Mouse (Mus musculus) lung, adult 2 months (tissue): ENCODE results near the gene Hsf2bp. TPM values are rescaled to one million over a fixed set of nuclear protein-coding genes. Genes with fewer than 3 reads are reported as not detected.

Experiments
- DNase-seq: peaks from one replicate; pipeline ENCODE4 v3.0.0; 2022
- H3K4me1 ChIP-seq: fragments of 200-500 bp; 2 replicates; pipeline ENCODE4 v1.6.1; 2011; ENCODE audit warnings: low read length; ENCODE audit not compliant: control insufficient read depth, insufficient read depth
- H3K4me3 ChIP-seq: fragments of 200-500 bp; replicated peaks from 2 replicates; pipeline ENCODE3; 2011; ENCODE audit warnings: low read depth, mild to moderate bottlenecking, control low read depth, low read length; ENCODE audit errors: extremely low read depth
- CTCF ChIP-seq: fragments of 200-500 bp; IDR thresholded peaks from 2 replicates; pipeline ENCODE4 v1.5.1; 2011; ENCODE audit warnings: mild to moderate bottlenecking, low read length, control low read depth; ENCODE audit not compliant: insufficient read depth
- POLR2A ChIP-seq: fragments of 200-500 bp; IDR thresholded peaks from 2 replicates; pipeline ENCODE4 v1.6.1; 2011; ENCODE audit warnings: low read depth, mild to moderate bottlenecking, control low read depth, low read length, borderline replicate concordance; ENCODE audit errors: extremely low read depth
- WGBS: fragments of 180-500 bp; shearing (Covaris S2); methylation state at CpG from one replicate; pipeline ENCODE4 v1.1.7; 2018; 5-methylcytosine and 5-hydroxymethylcytosine counted together
- polyA plus RNA-seq: library from polyadenylated mRNA; depleted of rRNA; stranded (reverse); fragments of >200 nt; gene quantifications from 2 replicates; pipeline ENCODE4 v1.2.3, GENCODE M21; 2012

The Hsf2bp gene
- polyA plus RNA-seq, 1 experiment, result 0.38 TPM

DNA sequence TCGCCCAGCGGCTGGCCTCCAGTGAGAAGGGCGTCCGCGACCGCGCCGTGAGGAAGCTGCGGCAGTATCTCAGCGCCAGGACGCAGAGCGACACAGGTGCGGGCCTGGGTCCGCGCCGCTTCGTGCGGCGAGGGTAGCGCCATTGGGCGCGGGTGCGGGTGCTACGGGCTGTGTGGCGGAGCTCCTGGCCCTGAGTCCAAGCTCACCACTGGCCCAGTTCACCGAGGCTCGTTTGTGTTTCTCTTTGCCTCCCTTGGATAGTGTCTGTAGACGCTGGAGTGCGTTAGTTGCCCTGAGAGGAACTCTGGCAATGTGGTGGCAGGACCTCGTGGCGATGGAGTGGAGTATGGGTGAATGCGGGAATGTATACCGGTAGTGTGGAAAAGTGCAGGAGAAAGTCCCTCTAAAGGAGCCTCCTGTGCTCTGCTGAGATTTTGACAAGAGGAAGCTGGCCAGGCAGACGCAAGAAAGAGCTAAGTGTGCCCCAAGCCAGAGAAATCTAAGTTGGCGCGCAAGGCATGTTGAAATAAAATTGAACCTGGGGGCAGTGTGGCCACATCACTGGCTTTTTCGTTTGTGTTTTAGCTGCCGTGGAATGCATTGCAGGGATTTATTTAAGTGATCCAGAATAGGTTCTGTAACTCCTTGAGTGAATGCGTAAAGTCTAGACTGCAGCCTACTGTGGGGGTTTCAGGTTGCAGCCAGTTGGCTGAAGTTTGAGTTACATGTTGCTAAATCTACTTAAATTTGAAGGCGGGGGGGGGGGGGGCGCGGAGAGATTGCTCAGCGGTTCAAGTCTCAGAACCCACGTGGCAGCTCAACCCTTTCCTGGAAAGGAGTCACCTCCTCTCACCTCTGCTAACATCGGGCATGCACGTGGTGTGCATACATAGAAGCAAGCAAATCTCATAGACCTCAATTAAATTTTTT lies 625 bp upstream of the Hsf2bp start:
- under 1% methylated on average over 46 of the region's 46 CpGs for WGBS
- TF ChIP-seq POLR2A, result no peak
- TF ChIP-seq CTCF, result no peak
- Histone ChIP-seq H3K4me1 (peaks cover 3% of the 10 kb centered on the region; the same call in 1 of the 2 replicates), H3K4me3 (peak overlapping the region; percentile 76)
- DNase-seq, result peak; percentile 27

GRCm38 (mm10) chr17:32034322-32034721 lies 1.8 kb downstream of the Hsf2bp start:
- DNase-seq, result no peak
- 87% methylated on average over 23 of the region's 23 CpGs for WGBS
- no peak overlapping the region for H3K4me3 ChIP-seq
- H3K4me1 ChIP-seq, result peaks cover 3% of the 10 kb centered on the region; the same call in 1 of the 2 replicates
- no peak for TF ChIP-seq POLR2A
- no peak for TF ChIP-seq CTCF

DNA sequence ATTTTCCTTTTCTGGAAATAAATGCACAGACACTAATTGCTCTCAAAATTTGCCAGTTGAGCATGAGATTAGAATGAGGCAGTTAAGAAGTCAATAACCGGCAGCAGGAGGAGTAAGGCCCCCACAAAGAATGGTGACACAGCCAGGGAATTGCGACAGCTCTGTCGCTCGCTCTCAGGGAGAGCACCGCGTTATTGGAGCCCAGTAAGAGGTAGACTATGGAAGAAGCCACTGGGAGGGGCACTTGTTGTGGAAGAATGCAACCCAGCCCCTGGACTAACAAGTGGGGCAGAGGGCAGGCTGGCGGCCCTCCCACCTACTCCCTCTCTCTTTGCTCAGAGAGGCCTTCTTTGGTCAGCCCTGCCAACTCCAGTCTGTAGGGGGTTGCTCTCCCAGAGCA lies 4.5 kb downstream of the Hsf2bp start:
- 52% methylated on average over 7 of the region's 7 CpGs for WGBS
- no peak for TF ChIP-seq CTCF
- TF ChIP-seq POLR2A, result no peak
- no peaks in the 10 kb centered on the region for H3K4me1 ChIP-seq

DNA sequence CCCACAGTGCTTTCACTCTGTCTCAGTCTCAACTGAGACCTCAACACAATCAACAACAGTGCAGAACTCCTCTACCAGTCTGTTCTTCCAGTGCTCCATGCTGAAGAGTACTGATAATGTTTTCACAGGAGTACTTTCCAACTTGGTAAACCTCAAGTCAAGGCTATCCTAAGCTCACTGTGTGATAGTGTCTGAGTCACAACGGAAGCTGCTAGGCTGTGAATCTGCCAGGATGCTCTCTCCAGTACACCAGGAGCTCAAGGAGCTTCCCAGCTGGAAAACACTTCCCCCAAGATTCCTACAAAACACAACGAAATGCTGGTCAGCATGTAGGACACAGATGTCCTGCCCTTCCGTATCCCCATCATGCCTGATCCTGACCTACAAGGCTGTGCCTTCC lies 7.8 kb downstream of the Hsf2bp start:
- no peak for DNase-seq
- Histone ChIP-seq H3K4me3 (no peak overlapping the region), H3K4me1 (peaks cover 6% of the 10 kb centered on the region)
- TF ChIP-seq CTCF (no peak), POLR2A (no peak)
- WGBS, result 87% methylated on average over 3 of the region's 3 CpGs

More for the DNA sequence above, 4.5 kb downstream of the Hsf2bp start:
- DNase-seq, result no peak
- H3K4me3 ChIP-seq, result no peak overlapping the region

DNA sequence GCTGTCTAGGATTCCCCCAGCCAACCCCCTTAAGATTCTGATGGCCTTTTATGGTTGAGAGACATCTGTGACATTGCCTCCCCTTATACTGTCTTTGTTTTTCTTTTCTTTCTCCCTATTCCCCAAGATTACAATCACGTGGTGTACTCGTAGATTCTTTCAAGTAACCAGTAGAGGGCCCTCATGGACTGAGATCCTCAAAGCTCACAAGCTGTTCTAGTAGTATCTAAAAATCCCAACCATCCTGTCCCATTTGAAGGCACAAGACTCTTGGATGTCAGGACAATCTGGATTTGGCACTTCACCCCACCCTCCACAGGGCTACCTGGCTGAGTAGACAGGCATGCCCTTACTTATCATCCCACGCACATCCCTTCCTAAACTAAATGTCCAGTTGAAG lies 8.5 kb downstream of the Hsf2bp start:
- WGBS, result 26% methylated on average over 3 of the region's 3 CpGs
- TF ChIP-seq CTCF, result no peak
- no peak for TF ChIP-seq POLR2A
- Histone ChIP-seq H3K4me3 (no peak overlapping the region), H3K4me1 (peaks cover 6% of the 10 kb centered on the region)
- no peak for DNase-seq

GRCm38 (mm10) chr17:32025386-32025785 lies 10.8 kb downstream of the Hsf2bp start:
- DNase-seq, result peak; percentile 64
- TF ChIP-seq CTCF (peak; percentile 92), POLR2A (no peak)
- Histone ChIP-seq H3K4me3 (no peak overlapping the region), H3K4me1 (peaks cover 6% of the 10 kb centered on the region)
- WGBS, result 16% methylated on average over 2 of the region's 2 CpGs

- peak; percentile 60 for DNase-seq
- Histone ChIP-seq H3K4me3 (no peak overlapping the region), H3K4me1 (peaks cover 6% of the 10 kb centered on the region)
- TF ChIP-seq CTCF (no peak), POLR2A (no peak)
- 51% methylated on average over 5 of the region's 5 CpGs for WGBS
These were observed 11.5 kb downstream of the Hsf2bp start for GRCm38 (mm10) chr17:32024671-32025073.

- TF ChIP-seq POLR2A, result no peak
- TF ChIP-seq CTCF, result no peak
- DNase-seq, result no peak
- 50% methylated on average over 8 of the region's 8 CpGs for WGBS
These were observed 13.1 kb downstream of the Hsf2bp start for GRCm38 (mm10) chr17:32023088-32023487.

DNA sequence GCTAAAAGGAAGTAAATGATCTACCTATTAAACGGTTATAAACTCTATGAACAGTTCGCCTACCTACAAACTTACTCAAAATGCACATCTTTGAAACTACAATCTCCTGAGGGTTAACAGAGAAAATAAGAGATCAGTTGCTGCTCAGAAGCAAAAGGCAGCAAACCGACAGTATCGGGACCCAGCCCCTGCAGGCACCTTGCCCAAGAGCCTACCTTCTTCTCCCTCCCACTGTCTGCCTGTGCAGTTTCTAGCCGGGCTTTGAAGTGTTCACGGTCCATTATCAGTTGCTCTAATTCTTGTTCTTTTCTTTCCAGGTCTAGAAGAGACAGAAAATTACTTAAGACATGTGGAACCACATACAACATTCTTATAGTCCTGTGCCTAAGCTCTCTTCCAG lies 13.6 kb downstream of the Hsf2bp start:
- H3K4me1 ChIP-seq, result peaks cover 6% of the 10 kb centered on the region
- DNase-seq, result no peak
- H3K4me3 ChIP-seq, result no peak overlapping the region
- 68% methylated on average over 6 of the region's 6 CpGs for WGBS
- TF ChIP-seq CTCF, result no peak
- no peak for TF ChIP-seq POLR2A

More at GRCm38 (mm10) chr17:32023088-32023487, 13.1 kb downstream of the Hsf2bp start:
- no peak overlapping the region for H3K4me3 ChIP-seq
- peaks cover 6% of the 10 kb centered on the region for H3K4me1 ChIP-seq

GRCm38 (mm10) chr17:32021981-32022380 lies 14.2 kb downstream of the Hsf2bp start:
- Histone ChIP-seq H3K4me3 (no peak overlapping the region), H3K4me1 (peaks cover 6% of the 10 kb centered on the region)
- WGBS, result 86% methylated on average over 3 of the region's 3 CpGs
- DNase-seq, result no peak
- TF ChIP-seq CTCF (no peak), POLR2A (no peak)
